Mouse (Mus musculus): ENCODE results near the gene Ehd4. TPM values are rescaled to one million over a fixed set of nuclear protein-coding genes. Genes with fewer than 3 reads are reported as not detected.

Ehd4 gene
- polyA plus RNA-seq, 1 experiment: 101 TPM

DNA sequence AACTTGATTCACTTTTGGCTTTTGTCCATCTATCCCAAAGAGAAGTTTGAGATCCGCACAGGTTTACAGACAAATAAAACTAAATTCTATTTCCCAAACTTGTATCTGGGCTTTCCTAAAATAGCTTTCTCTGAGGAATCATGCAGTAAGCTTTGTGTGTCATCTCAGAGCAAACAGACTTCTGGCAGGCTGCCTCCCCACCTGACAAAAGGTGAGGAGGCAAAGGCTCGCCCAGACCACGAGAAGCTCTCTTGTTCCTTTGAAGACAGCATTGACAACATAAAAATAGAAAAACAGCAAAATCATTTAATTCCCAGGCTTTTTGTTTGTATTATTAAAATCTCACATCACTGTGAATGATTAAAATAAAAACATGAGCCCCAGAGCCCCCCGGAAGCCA, 55.1 kb downstream of the Ehd4 start:
- Histone ChIP-seq H3K4me2 (ENCODE audit: low read depth) (peak overlapping the region; percentile 30), H3ac (ENCODE audit: control insufficient read depth, insufficient read length) (no peak overlapping the region), H3K4me3 (no peak overlapping the region), H3K79me2 (ENCODE audit: control insufficient read depth, insufficient read depth) (no peaks in the 10 kb centered on the region), H3K36me3 (ENCODE audit: control insufficient read depth, insufficient read depth) (peaks cover 24% of the 10 kb centered on the region), H3K27me3 (ENCODE audit: control insufficient read depth, insufficient read depth, insufficient read length) (no peaks in the 10 kb centered on the region)
- TF ChIP-seq REST (IDR thresholded peaks at IDR 0.05; ENCODE audit: insufficient read depth, insufficient read length) (no peak), SRF (IDR thresholded peaks at IDR 0.05; ENCODE audit: control insufficient read depth, insufficient read length, low read depth) (no peak), TCF12 (IDR thresholded peaks at IDR 0.05; ENCODE audit: insufficient read depth, poor library complexity, severe bottlenecking) (no peak), MYOG (IDR thresholded peaks at IDR 0.05; ENCODE audit: control insufficient read depth in 1 of 3, insufficient read depth in 1 of 3, insufficient read length in 2 of 3, low read depth in 2 of 3) (no peak), MYOD1 (IDR thresholded peaks at IDR 0.05; ENCODE audit: control insufficient read depth in 1 of 3, insufficient read length in 2 of 3, low read depth in 2 of 3) (no peak), POLR2A (IDR thresholded peaks at IDR 0.05; ENCODE audit: insufficient read length, low read depth) (no peak), TCF3 (IDR thresholded peaks at IDR 0.05; ENCODE audit: insufficient read length, low read depth) (no peak), CEBPB (IDR thresholded peaks at IDR 0.05; ENCODE audit: insufficient read depth, poor library complexity, severe bottlenecking) (no peak), USF1 (IDR thresholded peaks at IDR 0.05; ENCODE audit: low read depth) (no peak), MAX (IDR thresholded peaks at IDR 0.05; ENCODE audit: low read depth) (no peak), POLR2AphosphoS2 (IDR thresholded peaks at IDR 0.05; ENCODE audit: insufficient read length, low read depth) (no peak)

DNA sequence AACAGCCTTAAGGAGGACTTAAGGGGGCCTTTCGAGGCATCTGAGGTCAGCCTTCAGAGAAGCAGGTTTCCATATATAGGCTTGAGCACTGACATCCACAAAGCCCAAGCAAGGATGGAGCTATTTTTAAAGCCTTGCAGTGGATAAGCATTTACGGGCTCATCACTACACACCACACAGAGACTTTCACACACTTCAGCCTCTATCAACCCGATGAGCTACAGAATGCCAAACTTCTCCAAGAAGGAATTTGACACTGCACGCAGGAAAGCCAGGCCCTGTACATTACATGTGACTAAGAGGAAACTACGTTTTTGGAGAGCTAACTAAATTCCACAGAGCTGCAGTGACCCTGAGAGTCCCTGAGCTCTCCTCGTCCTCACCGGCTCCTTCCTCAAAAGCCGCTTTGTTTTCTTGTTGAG, 55.6 kb downstream of the Ehd4 start:
- TF ChIP-seq POLR2AphosphoS2 (IDR thresholded peaks at IDR 0.05; ENCODE audit: insufficient read length, low read depth): no peak
- peak; percentile 41 for TF ChIP-seq SRF (IDR thresholded peaks at IDR 0.05; ENCODE audit: control insufficient read depth, insufficient read length, low read depth)
- no peak for TF ChIP-seq E2F4 (IDR thresholded peaks at IDR 0.05; ENCODE audit: insufficient read depth)
- TF ChIP-seq REST (IDR thresholded peaks at IDR 0.05; ENCODE audit: insufficient read depth, insufficient read length): no peak
- TF ChIP-seq TCF3 (IDR thresholded peaks at IDR 0.05; ENCODE audit: insufficient read length, low read depth): no peak
- no peak for TF ChIP-seq POLR2A (IDR thresholded peaks at IDR 0.05; ENCODE audit: insufficient read length, low read depth)
- Histone ChIP-seq H3K4me3 (no peak overlapping the region), H3K4me2 (ENCODE audit: low read depth) (no peak overlapping the region), H3K79me2 (ENCODE audit: control insufficient read depth, insufficient read depth) (no peaks in the 10 kb centered on the region), H3K27me3 (ENCODE audit: control insufficient read depth, insufficient read depth, insufficient read length) (no peaks in the 10 kb centered on the region), H3ac (ENCODE audit: control insufficient read depth, insufficient read length) (no peak overlapping the region), H3K36me3 (ENCODE audit: control insufficient read depth, insufficient read depth) (peaks cover 24% of the 10 kb centered on the region)

- Histone ChIP-seq H3K27me3 (ENCODE audit: control insufficient read depth, insufficient read depth, insufficient read length) (no peaks in the 10 kb centered on the region), H3K4me2 (ENCODE audit: low read depth) (no peak overlapping the region), H3K79me2 (ENCODE audit: control insufficient read depth, insufficient read depth) (no peaks in the 10 kb centered on the region), H3K36me3 (ENCODE audit: control insufficient read depth, insufficient read depth) (peaks cover 29% of the 10 kb centered on the region), H3K4me3 (no peak overlapping the region), H3ac (ENCODE audit: control insufficient read depth, insufficient read length) (no peak overlapping the region)
- no peak for TF ChIP-seq POLR2AphosphoS2 (IDR thresholded peaks at IDR 0.05; ENCODE audit: insufficient read length, low read depth)
- no peak for TF ChIP-seq TCF12 (IDR thresholded peaks at IDR 0.05; ENCODE audit: insufficient read depth, poor library complexity, severe bottlenecking)
- TF ChIP-seq SRF (IDR thresholded peaks at IDR 0.05; ENCODE audit: control insufficient read depth, insufficient read length, low read depth): no peak
These were observed 56.5 kb downstream of the Ehd4 start for GRCm38 (mm10) chr2:120097868-120098267.

DNA sequence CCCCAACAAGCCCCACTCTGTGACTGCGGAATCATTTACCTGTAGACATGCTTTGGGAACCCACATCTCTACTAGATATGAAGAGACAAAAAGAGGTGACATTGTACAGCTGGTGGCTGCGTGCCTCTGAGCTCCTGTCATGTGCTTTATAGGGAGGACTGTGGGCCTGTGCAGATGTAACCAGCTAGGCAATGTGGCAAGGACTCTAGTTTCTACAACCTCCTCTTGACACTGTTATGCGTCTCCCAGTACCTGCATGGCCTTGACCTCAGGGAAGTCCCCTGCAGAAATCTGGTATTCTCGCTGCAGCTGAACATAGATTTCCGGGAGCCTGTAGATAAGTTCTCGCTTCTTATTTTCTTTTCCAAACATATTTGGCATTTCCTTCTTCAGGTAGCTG, 57.7 kb downstream of the Ehd4 start:
- no peak overlapping the region for H3ac ChIP-seq (ENCODE audit: control insufficient read depth, insufficient read length)
- H3K79me2 ChIP-seq (ENCODE audit: control insufficient read depth, insufficient read depth): no peaks in the 10 kb centered on the region
- H3K4me2 ChIP-seq (ENCODE audit: low read depth): no peak overlapping the region
- H3K36me3 ChIP-seq (ENCODE audit: control insufficient read depth, insufficient read depth): peaks cover 25% of the 10 kb centered on the region
- TF ChIP-seq TCF3 (IDR thresholded peaks at IDR 0.05; ENCODE audit: insufficient read length, low read depth): no peak
- TF ChIP-seq CEBPB (IDR thresholded peaks at IDR 0.05; ENCODE audit: insufficient read depth, poor library complexity, severe bottlenecking): no peak
- no peak for TF ChIP-seq REST (IDR thresholded peaks at IDR 0.05; ENCODE audit: insufficient read depth, insufficient read length)
- TF ChIP-seq USF1 (IDR thresholded peaks at IDR 0.05; ENCODE audit: low read depth): no peak
- no peak for TF ChIP-seq MYOD1 (IDR thresholded peaks at IDR 0.05; ENCODE audit: control insufficient read depth in 1 of 3, insufficient read length in 2 of 3, low read depth in 2 of 3)
- TF ChIP-seq TCF12 (IDR thresholded peaks at IDR 0.05; ENCODE audit: insufficient read depth, poor library complexity, severe bottlenecking): no peak
- TF ChIP-seq SRF (IDR thresholded peaks at IDR 0.05; ENCODE audit: control insufficient read depth, insufficient read length, low read depth): no peak
- no peak for TF ChIP-seq E2F4 (IDR thresholded peaks at IDR 0.05; ENCODE audit: insufficient read depth)
- no peak for TF ChIP-seq MAX (IDR thresholded peaks at IDR 0.05; ENCODE audit: low read depth)
- no peak for TF ChIP-seq MYOG (IDR thresholded peaks at IDR 0.05; ENCODE audit: control insufficient read depth in 1 of 3, insufficient read depth in 1 of 3, insufficient read length in 2 of 3, low read depth in 2 of 3)
- TF ChIP-seq POLR2A (IDR thresholded peaks at IDR 0.05; ENCODE audit: insufficient read length, low read depth): no peak
- TF ChIP-seq POLR2AphosphoS2 (IDR thresholded peaks at IDR 0.05; ENCODE audit: insufficient read length, low read depth): no peak
- H3K27me3 ChIP-seq (ENCODE audit: control insufficient read depth, insufficient read depth, insufficient read length): no peaks in the 10 kb centered on the region
- H3K4me3 ChIP-seq: no peak overlapping the region

DNA sequence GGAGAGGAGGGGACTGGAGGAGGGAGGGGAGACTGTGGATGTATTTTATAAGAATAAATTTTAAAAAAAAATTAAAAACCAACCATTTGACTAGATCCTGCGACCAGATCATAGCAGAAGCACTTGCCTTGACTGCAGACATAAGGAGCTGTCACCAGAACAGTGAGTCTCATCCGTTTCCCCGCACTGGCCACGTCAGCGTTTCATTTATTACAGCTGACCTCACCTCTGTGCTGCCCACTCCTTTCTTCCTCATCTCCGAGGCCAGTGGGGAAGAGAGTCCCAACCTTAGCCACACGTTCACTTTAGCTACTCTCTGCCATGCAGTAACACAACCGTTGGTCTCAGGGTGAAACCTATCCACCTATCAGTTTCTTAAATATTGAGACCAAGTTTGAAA, 58.2 kb downstream of the Ehd4 start:
- TF ChIP-seq TCF3 (IDR thresholded peaks at IDR 0.05; ENCODE audit: insufficient read length, low read depth): no peak
- no peak for TF ChIP-seq MAX (IDR thresholded peaks at IDR 0.05; ENCODE audit: low read depth)
- TF ChIP-seq REST (IDR thresholded peaks at IDR 0.05; ENCODE audit: insufficient read depth, insufficient read length): no peak
- TF ChIP-seq MYOG (IDR thresholded peaks at IDR 0.05; ENCODE audit: control insufficient read depth in 1 of 3, insufficient read depth in 1 of 3, insufficient read length in 2 of 3, low read depth in 2 of 3): no peak
- TF ChIP-seq MYOD1 (IDR thresholded peaks at IDR 0.05; ENCODE audit: control insufficient read depth in 1 of 3, insufficient read length in 2 of 3, low read depth in 2 of 3): no peak
- no peak for TF ChIP-seq POLR2A (IDR thresholded peaks at IDR 0.05; ENCODE audit: insufficient read length, low read depth)
- TF ChIP-seq CEBPB (IDR thresholded peaks at IDR 0.05; ENCODE audit: insufficient read depth, poor library complexity, severe bottlenecking): no peak
- no peak for TF ChIP-seq POLR2AphosphoS2 (IDR thresholded peaks at IDR 0.05; ENCODE audit: insufficient read length, low read depth)
- TF ChIP-seq TCF12 (IDR thresholded peaks at IDR 0.05; ENCODE audit: insufficient read depth, poor library complexity, severe bottlenecking): no peak
- TF ChIP-seq SRF (IDR thresholded peaks at IDR 0.05; ENCODE audit: control insufficient read depth, insufficient read length, low read depth): no peak
- TF ChIP-seq E2F4 (IDR thresholded peaks at IDR 0.05; ENCODE audit: insufficient read depth): no peak
- TF ChIP-seq USF1 (IDR thresholded peaks at IDR 0.05; ENCODE audit: low read depth): no peak
- Histone ChIP-seq H3K27me3 (ENCODE audit: control insufficient read depth, insufficient read depth, insufficient read length) (no peaks in the 10 kb centered on the region), H3K79me2 (ENCODE audit: control insufficient read depth, insufficient read depth) (no peaks in the 10 kb centered on the region), H3K4me2 (ENCODE audit: low read depth) (no peak overlapping the region), H3K36me3 (ENCODE audit: control insufficient read depth, insufficient read depth) (peaks cover 21% of the 10 kb centered on the region), H3ac (ENCODE audit: control insufficient read depth, insufficient read length) (no peak overlapping the region), H3K4me3 (no peak overlapping the region)

All from myocyte (in vitro differentiated cells).